Mouse (Mus musculus) ES-E14 (cell line): Measurements from ENCODE around the gene Phlda1. TPM values are rescaled to one million over a fixed set of nuclear protein-coding genes. Genes with fewer than 3 reads are reported as not detected.
A peak's percentile ranks its signal among the peaks of the same experiment; 100 is the strongest.

Experiments used
- DNase-seq: peaks from one replicate; pipeline ENCODE4 v3.0.0-alpha.2; 2013; ENCODE audit warnings: low read depth, low spot score
- H3K27ac ChIP-seq: 2 replicates; pipeline ENCODE4 v1.5.1; 2012; ENCODE audit warnings: low read depth, mild to moderate bottlenecking, low read length, moderate library complexity, mixed read lengths; ENCODE audit not compliant: poor library complexity, insufficient read depth, severe bottlenecking
- H3K36me3 ChIP-seq: 2 replicates; pipeline ENCODE4 v1.6.1; 2012; ENCODE audit warnings: mild to moderate bottlenecking, low read length, moderate library complexity, mixed read lengths; ENCODE audit not compliant: control insufficient read depth, poor library complexity, insufficient read depth, severe bottlenecking
- H3K4me1 ChIP-seq, 2 experiments: fragments of 150-350 bp in 1 of 2; sonication (generic) in 1 of 2; 2 replicates each; pipeline ENCODE4 v1.6.1; 2012; ENCODE audit warnings: low read length in 2 of 2, mild to moderate bottlenecking in 1 of 2, mixed read lengths in 1 of 2; ENCODE audit not compliant: control insufficient read depth in 2 of 2, insufficient read depth in 2 of 2, poor library complexity in 1 of 2
- H3K4me3 ChIP-seq, 2 experiments: fragments of 150-350 bp in 1 of 2; sonication (generic) in 1 of 2; 2 replicates each; pipeline ENCODE4 v1.5.1; 2012; ENCODE audit warnings: low read length in 2 of 2, low read depth in 1 of 2, mild to moderate bottlenecking in 1 of 2, mixed read lengths in 1 of 2; ENCODE audit not compliant: insufficient read depth in 1 of 2, poor library complexity in 1 of 2, severe bottlenecking in 1 of 2
- H3K9ac ChIP-seq: 2 replicates; pipeline ENCODE4 v1.6.1; 2012; ENCODE audit warnings: low read depth, mild to moderate bottlenecking, low read length, mixed read lengths; ENCODE audit not compliant: poor library complexity, insufficient read depth, severe bottlenecking
- H3K9me3 ChIP-seq: fragments of 150-350 bp; sonication (generic); 2 replicates; pipeline ENCODE4 v1.6.1; 2012; ENCODE audit warnings: low read depth, mild to moderate bottlenecking, low read length; ENCODE audit not compliant: control insufficient read depth, insufficient read depth
- CHD2 ChIP-seq: IDR thresholded peaks from 2 replicates; pipeline ENCODE4 v1.6.1; 2014; ENCODE audit warnings: mild to moderate bottlenecking, low read depth, low read length, inconsistent platforms
- HCFC1 ChIP-seq: IDR thresholded peaks from 2 replicates; pipeline ENCODE4 v1.6.1; 2012; ENCODE audit warnings: low read length, inconsistent platforms, borderline replicate concordance; ENCODE audit not compliant: insufficient read depth
- MAFK ChIP-seq: IDR thresholded peaks from 2 replicates; pipeline ENCODE4 v1.6.1; 2014; ENCODE audit warnings: mild to moderate bottlenecking, low read depth, low read length, inconsistent platforms; ENCODE audit not compliant: insufficient read depth
- ZC3H11A ChIP-seq: IDR thresholded peaks from 2 replicates; pipeline ENCODE4 v1.6.1; 2012; ENCODE audit warnings: low read depth, mild to moderate bottlenecking, inconsistent platforms, low read length, borderline replicate concordance
- ZNF384 ChIP-seq: IDR thresholded peaks from 2 replicates; pipeline ENCODE4 v1.6.1; 2012; ENCODE audit warnings: low read depth, low read length, inconsistent platforms
- in situ Hi-C, 2 experiments: fragments of 600-800 bp; cut with MboI; formaldehyde crosslinking; loops; one replicate each; pipeline ENCODE4 v1.15.1; 2025; ENCODE audit warnings: low sequenced_read_pairs in 2 of 2, inconsistent platforms in 1 of 2; ENCODE audit not compliant: unreplicated experiment in 2 of 2
- total RNA-seq: library from RNA; depleted of rRNA; stranded (reverse); fragments of 300-350 nt; gene quantifications from 2 replicates; pipeline ENCODE4 v1.2.3, GENCODE M21; 2012

Phlda1 gene
- total RNA-seq, 1 experiment, result 9.8 TPM

DNA sequence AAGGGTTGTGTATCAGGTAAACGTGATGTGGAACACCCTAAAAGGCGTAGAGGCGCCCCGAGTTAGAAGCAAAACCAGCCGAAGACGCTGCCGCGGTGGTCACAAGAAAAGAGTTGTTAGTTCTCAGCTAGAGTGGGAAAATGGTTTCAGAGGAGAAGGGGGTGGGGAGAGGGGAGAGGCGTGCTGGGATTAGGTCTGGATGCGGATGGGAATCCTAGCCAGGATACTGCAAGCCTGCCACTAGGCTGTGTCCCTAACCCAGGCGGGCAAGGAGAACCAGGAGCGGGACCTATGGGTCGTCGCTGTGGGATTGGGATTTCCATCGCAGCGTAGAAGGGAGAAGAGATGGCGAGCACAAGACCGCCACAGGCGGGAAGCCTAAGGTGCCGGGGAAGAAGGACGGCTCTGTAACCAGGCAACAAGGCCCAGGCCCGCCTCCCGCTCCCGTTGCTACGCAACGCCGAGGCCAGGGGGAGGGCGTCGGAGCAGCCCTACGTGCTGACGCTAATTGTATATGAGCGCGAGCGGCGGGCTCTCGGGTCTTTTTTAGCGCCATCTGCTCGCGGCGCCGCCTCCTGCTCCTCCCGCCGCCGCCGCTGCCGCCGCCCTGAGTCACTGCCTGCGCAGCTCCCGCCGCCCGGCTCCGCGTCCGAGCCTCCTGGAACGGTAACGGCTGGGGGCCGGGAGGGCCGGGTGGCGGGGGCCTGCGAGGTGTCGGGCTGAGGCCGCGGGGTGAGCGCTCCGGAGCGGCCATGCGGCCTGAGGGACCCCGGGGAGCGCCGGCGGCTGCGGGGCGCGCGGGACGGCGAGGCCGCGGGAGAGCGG lies 33.2 kb upstream of the Phlda1 start, which contains the start of gene Nap1l1:
Gene Nap1l1 (plus strand): TSS at position 538 of the 825 bp plus-strand sequence.
- Histone ChIP-seq H3K27ac (peak within 1 kb of the TSS; percentile 84), H3K9ac (peak within 1 kb of the TSS; percentile 99), H3K4me3 (peak within 1 kb of the TSS; percentile 98 to 100), H3K36me3 (peaks cover 7% of the 10 kb centered on the region), H3K9me3 (no peaks in the 10 kb centered on the region), H3K4me1 (peaks cover 2 to 4% of the 10 kb centered on the region in 2 experiments; a peak in 2 of 4 replicates)
- TF ChIP-seq ZNF384, result no peak
- TF ChIP-seq HCFC1, result no peak
- TF ChIP-seq ZC3H11A, result no peak
- TF ChIP-seq MAFK, result no peak
- TF ChIP-seq CHD2, result no peak
- in situ Hi-C loops, result no loop called here
- DNase-seq, result peak; percentile 95

- Histone ChIP-seq H3K4me3 (peak overlapping the region; percentile 98 to 100), H3K36me3 (peaks cover 7% of the 10 kb centered on the region), H3K4me1 (peaks cover 2 to 6% of the 10 kb centered on the region in 2 experiments; a peak in 2 of 4 replicates), H3K9ac (peak overlapping the region; percentile 99), H3K9me3 (no peaks in the 10 kb centered on the region), H3K27ac (peak overlapping the region; percentile 84)
- no peak for DNase-seq
- in situ Hi-C loops, result no loop called here
- TF ChIP-seq ZC3H11A (no peak), CHD2 (no peak), ZNF384 (peak; percentile 93), MAFK (no peak), HCFC1 (no peak)
Observed at GRCm38 (mm10) chr10:111473511-111474371, 32.3 kb upstream of the Phlda1 start.

DNA sequence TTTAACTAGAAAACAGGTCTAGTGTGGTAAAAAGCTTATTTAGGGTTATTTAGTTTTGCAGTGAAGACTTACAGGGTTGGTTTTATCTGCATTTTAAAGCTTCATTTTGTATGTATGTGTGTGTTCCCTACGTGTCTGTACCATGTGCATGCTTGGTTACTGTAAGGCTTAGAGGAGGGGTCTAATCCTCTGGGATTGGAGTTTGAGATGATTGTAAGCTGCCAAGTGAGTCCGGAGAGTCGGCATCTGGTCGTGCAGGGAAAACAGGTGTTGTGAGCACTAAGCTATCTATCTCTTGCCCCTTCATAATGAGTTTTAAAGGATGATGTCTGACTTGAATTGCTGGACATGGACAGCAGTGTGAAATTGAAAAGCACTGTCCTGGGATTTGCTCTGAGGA lies 29.8 kb upstream of the Phlda1 start:
- peak overlapping the region; percentile 25 to 44; a peak in 2 of 4 replicates for H3K4me3 ChIP-seq
- H3K36me3 ChIP-seq, result peaks cover 16% of the 10 kb centered on the region
- peaks cover 6 to 7% of the 10 kb centered on the region in 2 experiments; a peak in 3 of 4 replicates for H3K4me1 ChIP-seq
- in situ Hi-C loops, result no loop called here
- no peaks in the 10 kb centered on the region for H3K9me3 ChIP-seq
- no peak for TF ChIP-seq HCFC1
- TF ChIP-seq ZNF384, result no peak
- TF ChIP-seq CHD2, result no peak
- no peak for TF ChIP-seq ZC3H11A
- TF ChIP-seq MAFK, result no peak
- H3K9ac ChIP-seq, result peak overlapping the region; percentile 66; the same call in 1 of the 2 replicates
- DNase-seq, result no peak
- no peak overlapping the region for H3K27ac ChIP-seq

GRCm38 (mm10) chr10:111476989-111477510 lies 29.0 kb upstream of the Phlda1 start:
- DNase-seq, result no peak
- peaks cover 23% of the 10 kb centered on the region for H3K36me3 ChIP-seq
- peaks cover 6 to 9% of the 10 kb centered on the region in 2 experiments; a peak in 3 of 4 replicates for H3K4me1 ChIP-seq
- peak overlapping the region in 1 of 2 experiments; percentile 44; a peak in 1 of 4 replicates for H3K4me3 ChIP-seq
- no peak for TF ChIP-seq HCFC1
- no peak for TF ChIP-seq ZNF384
- no peak for TF ChIP-seq ZC3H11A
- TF ChIP-seq MAFK, result no peak
- no peak for TF ChIP-seq CHD2
- no peak overlapping the region for H3K27ac ChIP-seq
- no peak overlapping the region for H3K9ac ChIP-seq
- in situ Hi-C loops, result no loop called here
- H3K9me3 ChIP-seq, result no peaks in the 10 kb centered on the region
